Mouse (Mus musculus) kidney, embryonic 16.5 days (tissue): ENCODE data around the gene Cd244a. TPM values are rescaled to one million over a fixed set of nuclear protein-coding genes. Genes with fewer than 3 reads are reported as not detected.

Source experiments
- ATAC-seq: fragments of 200-750 bp; cut with Nextera tagmentation; 2 replicates; pipeline ENCODE4 v1.8.0; 2017; ENCODE audit warnings: moderate TSS enrichment; ENCODE audit not compliant: low FRiP score, low TSS enrichment
- H3K27ac ChIP-seq: fragments of 300-500 bp; sonication (generic); 2 replicates; pipeline ENCODE4 v1.5.1; 2014; ENCODE audit warnings: low read length
- H3K27me3 ChIP-seq: fragments of 300-500 bp; sonication (generic); 2 replicates; pipeline ENCODE4 v1.6.1; 2014; ENCODE audit warnings: low read length, control low read depth, mixed read lengths; ENCODE audit not compliant: insufficient read depth
- H3K36me3 ChIP-seq: fragments of 300-500 bp; sonication (generic); 2 replicates; pipeline ENCODE4 v1.6.1; 2014; ENCODE audit warnings: low read length, control low read depth, mixed read lengths; ENCODE audit not compliant: insufficient read depth
- H3K4me1 ChIP-seq: fragments of 300-500 bp; sonication (generic); 2 replicates; pipeline ENCODE4 v1.6.1; 2014; ENCODE audit warnings: low read length, control low read depth, mixed read lengths; ENCODE audit not compliant: insufficient read depth
- H3K4me2 ChIP-seq: fragments of 300-500 bp; sonication (generic); replicated peaks from 2 replicates; pipeline ENCODE4 v1.6.1; 2014; ENCODE audit warnings: low read depth, low read length
- H3K4me3 ChIP-seq: fragments of 300-500 bp; sonication (generic); 2 replicates; pipeline ENCODE4 v1.5.1; 2014; ENCODE audit warnings: mild to moderate bottlenecking, low read length
- H3K9ac ChIP-seq: fragments of 300-500 bp; sonication (generic); replicated peaks from 2 replicates; pipeline ENCODE4 v1.6.1; 2014; ENCODE audit warnings: low read length
- H3K9me3 ChIP-seq: fragments of 300-500 bp; sonication (generic); 2 replicates; pipeline ENCODE4 v1.6.1; 2016; ENCODE audit warnings: low read length, control low read depth
- WGBS: fragments of 180-500 bp; shearing (Covaris S2); extraction: QIAGEN DNeasy Blood & Tissue Kit; methylation state at CpG from one replicate; pipeline ENCODE4 v1.1.7; 2014; 5-methylcytosine and 5-hydroxymethylcytosine counted together
- polyA plus RNA-seq: library from polyadenylated mRNA; unstranded; fragments of >200 nt; fragmentation: Nextera tagmentation; extraction: Ambion mirVana; gene quantifications from 2 replicates; pipeline ENCODE4 v1.2.1, GENCODE M21; 2015

Gene Cd244a
- 0.07 and 0.08 TPM in 2 replicates for polyA plus RNA-seq

- WGBS: 76% methylated on average over 4 of the region's 4 CpGs
These were observed at the start of gene Cd244a for GRCm38 (mm10) chr1:171558898-171559297. Cd244a (plus strand) TSS chr1:171559193.

GRCm38 (mm10) chr1:171513234-171513633 is 45.8 kb upstream of the Cd244a start:
- Histone ChIP-seq H3K4me3 (no peak overlapping the region), H3K27me3 (no peaks in the 10 kb centered on the region), H3K4me2 (no peak overlapping the region), H3K9me3 (no peaks in the 10 kb centered on the region), H3K27ac (no peak overlapping the region), H3K36me3 (no peaks in the 10 kb centered on the region), H3K9ac (no peak overlapping the region), H3K4me1 (no peaks in the 10 kb centered on the region)
- 88% methylated on average over 2 of the region's 2 CpGs for WGBS
- ATAC-seq: no peak

More at GRCm38 (mm10) chr1:171558898-171559297, at the start of gene Cd244a:
- no peak within 1 kb of the TSS for H3K4me2 ChIP-seq
- no peaks in the 10 kb centered on the region for H3K36me3 ChIP-seq
- no peaks in the 10 kb centered on the region for H3K9me3 ChIP-seq
- no peak within 1 kb of the TSS for H3K27ac ChIP-seq
- ATAC-seq: no peak
- no peaks in the 10 kb centered on the region for H3K27me3 ChIP-seq
- no peak within 1 kb of the TSS for H3K4me3 ChIP-seq
- no peaks in the 10 kb centered on the region for H3K4me1 ChIP-seq
- no peak within 1 kb of the TSS for H3K9ac ChIP-seq

- Histone ChIP-seq H3K36me3 (no peaks in the 10 kb centered on the region), H3K9ac (no peak overlapping the region), H3K4me1 (no peaks in the 10 kb centered on the region), H3K27me3 (no peaks in the 10 kb centered on the region), H3K4me2 (no peak overlapping the region), H3K4me3 (no peak overlapping the region), H3K9me3 (no peaks in the 10 kb centered on the region), H3K27ac (no peak overlapping the region)
- WGBS: 81% methylated on average over 1 of the region's 1 CpGs
- no peak for ATAC-seq
These were observed 45.2 kb upstream of the Cd244a start for GRCm38 (mm10) chr1:171513760-171514159.

- no peaks in the 10 kb centered on the region for H3K9me3 ChIP-seq
- no peaks in the 10 kb centered on the region for H3K4me1 ChIP-seq
- 13% methylated on average over 1 of the region's 1 CpGs for WGBS
- H3K4me3 ChIP-seq: no peak overlapping the region
- H3K36me3 ChIP-seq: no peaks in the 10 kb centered on the region
- H3K27me3 ChIP-seq: no peaks in the 10 kb centered on the region
- H3K9ac ChIP-seq: no peak overlapping the region
- H3K27ac ChIP-seq: no peak overlapping the region
- H3K4me2 ChIP-seq: no peak overlapping the region
- ATAC-seq: no peak
These were observed 44.0 kb upstream of the Cd244a start for GRCm38 (mm10) chr1:171515039-171515438.

- no peaks in the 10 kb centered on the region for H3K27me3 ChIP-seq
- 89% methylated on average over 4 of the region's 4 CpGs for WGBS
- ATAC-seq: no peak
These were observed 43.4 kb upstream of the Cd244a start for GRCm38 (mm10) chr1:171515557-171515956.

GRCm38 (mm10) chr1:171531367-171531766 is 27.6 kb upstream of the Cd244a start:
- ATAC-seq: no peak
- H3K4me1 ChIP-seq: no peaks in the 10 kb centered on the region
- no peak overlapping the region for H3K4me2 ChIP-seq
- no peak overlapping the region for H3K27ac ChIP-seq
- 90% methylated on average over 4 of the region's 4 CpGs for WGBS
- no peak overlapping the region for H3K9ac ChIP-seq
- no peaks in the 10 kb centered on the region for H3K9me3 ChIP-seq
- H3K4me3 ChIP-seq: no peak overlapping the region
- H3K27me3 ChIP-seq: no peaks in the 10 kb centered on the region
- no peaks in the 10 kb centered on the region for H3K36me3 ChIP-seq

More at GRCm38 (mm10) chr1:171515557-171515956, 43.4 kb upstream of the Cd244a start:
- H3K9me3 ChIP-seq: no peaks in the 10 kb centered on the region
- no peak overlapping the region for H3K4me2 ChIP-seq
- H3K9ac ChIP-seq: no peak overlapping the region
- H3K4me3 ChIP-seq: no peak overlapping the region
- H3K4me1 ChIP-seq: no peaks in the 10 kb centered on the region
- no peak overlapping the region for H3K27ac ChIP-seq
- no peaks in the 10 kb centered on the region for H3K36me3 ChIP-seq

- H3K36me3 ChIP-seq: no peaks in the 10 kb centered on the region
- WGBS: 59% methylated on average over 2 of the region's 2 CpGs
- H3K4me2 ChIP-seq: no peak overlapping the region
- H3K27ac ChIP-seq: no peak overlapping the region
- no peak overlapping the region for H3K9ac ChIP-seq
- no peaks in the 10 kb centered on the region for H3K4me1 ChIP-seq
- no peaks in the 10 kb centered on the region for H3K9me3 ChIP-seq
- ATAC-seq: no peak
- no peaks in the 10 kb centered on the region for H3K27me3 ChIP-seq
- no peak overlapping the region for H3K4me3 ChIP-seq
These were observed 26.2 kb upstream of the Cd244a start for GRCm38 (mm10) chr1:171532830-171533229.

- Histone ChIP-seq H3K4me1 (no peaks in the 10 kb centered on the region), H3K36me3 (no peaks in the 10 kb centered on the region), H3K27ac (no peak overlapping the region), H3K9me3 (peaks cover 7% of the 10 kb centered on the region; the same call in 1 of the 2 replicates), H3K4me2 (no peak overlapping the region), H3K27me3 (no peaks in the 10 kb centered on the region), H3K9ac (no peak overlapping the region), H3K4me3 (no peak overlapping the region)
- no peak for ATAC-seq
These were observed 24.4 kb upstream of the Cd244a start for GRCm38 (mm10) chr1:171534557-171534956.

- Histone ChIP-seq H3K36me3 (no peaks in the 10 kb centered on the region), H3K9me3 (peaks cover 11% of the 10 kb centered on the region; the same call in 1 of the 2 replicates), H3K4me1 (no peaks in the 10 kb centered on the region), H3K4me3 (no peak within 1 kb of the TSS), H3K27me3 (no peaks in the 10 kb centered on the region), H3K4me2 (no peak within 1 kb of the TSS), H3K9ac (no peak within 1 kb of the TSS), H3K27ac (no peak within 1 kb of the TSS)
- ATAC-seq: no peak
- 93% methylated on average over 1 of the region's 1 CpGs for WGBS
These were observed 23.8 kb upstream of the Cd244a start, which contains the start of gene Itln1 for GRCm38 (mm10) chr1:171535194-171535593. Itln1 (minus strand) TSS chr1:171535294.

- 78% methylated on average over 1 of the region's 1 CpGs for WGBS
- H3K4me2 ChIP-seq: no peak overlapping the region
- H3K9ac ChIP-seq: no peak overlapping the region
- peaks cover 11% of the 10 kb centered on the region; the same call in 1 of the 2 replicates for H3K9me3 ChIP-seq
- no peak overlapping the region for H3K27ac ChIP-seq
- no peak for ATAC-seq
- H3K36me3 ChIP-seq: no peaks in the 10 kb centered on the region
- no peaks in the 10 kb centered on the region for H3K4me1 ChIP-seq
- H3K27me3 ChIP-seq: no peaks in the 10 kb centered on the region
- H3K4me3 ChIP-seq: no peak overlapping the region
These were observed 18.3 kb upstream of the Cd244a start for GRCm38 (mm10) chr1:171540694-171541093.
